Mouse (Mus musculus): ENCODE results near the gene Plekhd1. TPM values are rescaled to one million over a fixed set of nuclear protein-coding genes. Genes with fewer than 3 reads are reported as not detected.
A peak's percentile ranks its signal among the peaks of the same experiment; 100 is the strongest.

Plekhd1 gene
- polyA plus RNA-seq, 1 experiment, result not detected

GRCm38 (mm10) chr12:80724853-80725559 is 32.6 kb downstream of the Plekhd1 start:
- H3K4me3 ChIP-seq (ENCODE audit: insufficient read depth, low read length), result no peak overlapping the region
- no peak for TF ChIP-seq POLR2A (IDR thresholded peaks at IDR 0.05; ENCODE audit: low read depth, low read length)
- TF ChIP-seq CTCF (IDR thresholded peaks at IDR 0.05; ENCODE audit: borderline replicate concordance, insufficient read depth, low read length), result peak; percentile 55; the same call in 1 of the 2 replicates
- no peaks in the 10 kb centered on the region for H3K4me1 ChIP-seq (ENCODE audit: control insufficient read depth, insufficient read depth, low read length)
- H3K27ac ChIP-seq (ENCODE audit: insufficient read depth, low read length), result no peak overlapping the region

- TF ChIP-seq CTCF (IDR thresholded peaks at IDR 0.05; ENCODE audit: borderline replicate concordance, insufficient read depth, low read length) (no peak), POLR2A (IDR thresholded peaks at IDR 0.05; ENCODE audit: low read depth, low read length) (no peak)
- H3K4me1 ChIP-seq (ENCODE audit: control insufficient read depth, insufficient read depth, low read length), result no peaks in the 10 kb centered on the region
- H3K4me3 ChIP-seq (ENCODE audit: insufficient read depth, low read length), result no peak overlapping the region
- no peak overlapping the region for H3K27ac ChIP-seq (ENCODE audit: insufficient read depth, low read length)
These were observed 35.8 kb downstream of the Plekhd1 start for GRCm38 (mm10) chr12:80728207-80728606.

GRCm38 (mm10) chr12:80728814-80729213 is 36.4 kb downstream of the Plekhd1 start:
- Histone ChIP-seq H3K4me1 (ENCODE audit: control insufficient read depth, insufficient read depth, low read length) (no peaks in the 10 kb centered on the region), H3K27ac (ENCODE audit: insufficient read depth, low read length) (no peak overlapping the region), H3K4me3 (ENCODE audit: insufficient read depth, low read length) (no peak overlapping the region)
- TF ChIP-seq CTCF (IDR thresholded peaks at IDR 0.05; ENCODE audit: borderline replicate concordance, insufficient read depth, low read length), result peak; percentile 51; the same call in 1 of the 2 replicates
- no peak for TF ChIP-seq POLR2A (IDR thresholded peaks at IDR 0.05; ENCODE audit: low read depth, low read length)

GRCm38 (mm10) chr12:80729758-80730530 is 37.6 kb downstream of the Plekhd1 start:
- H3K4me3 ChIP-seq (ENCODE audit: insufficient read depth, low read length), result no peak overlapping the region
- H3K4me1 ChIP-seq (ENCODE audit: control insufficient read depth, insufficient read depth, low read length), result no peaks in the 10 kb centered on the region
- no peak overlapping the region for H3K27ac ChIP-seq (ENCODE audit: insufficient read depth, low read length)
- TF ChIP-seq CTCF (IDR thresholded peaks at IDR 0.05; ENCODE audit: borderline replicate concordance, insufficient read depth, low read length), result no peak
- no peak for TF ChIP-seq POLR2A (IDR thresholded peaks at IDR 0.05; ENCODE audit: low read depth, low read length)

GRCm38 (mm10) chr12:80730567-80730966 is 38.2 kb downstream of the Plekhd1 start:
- Histone ChIP-seq H3K4me3 (ENCODE audit: insufficient read depth, low read length) (no peak overlapping the region), H3K27ac (ENCODE audit: insufficient read depth, low read length) (no peak overlapping the region), H3K4me1 (ENCODE audit: control insufficient read depth, insufficient read depth, low read length) (no peaks in the 10 kb centered on the region)
- TF ChIP-seq CTCF (IDR thresholded peaks at IDR 0.05; ENCODE audit: borderline replicate concordance, insufficient read depth, low read length) (peak; percentile 62; the same call in 1 of the 2 replicates), POLR2A (IDR thresholded peaks at IDR 0.05; ENCODE audit: low read depth, low read length) (no peak)

- no peak for TF ChIP-seq CTCF (IDR thresholded peaks at IDR 0.05; ENCODE audit: borderline replicate concordance, insufficient read depth, low read length)
- no peak for TF ChIP-seq POLR2A (IDR thresholded peaks at IDR 0.05; ENCODE audit: low read depth, low read length)
- H3K4me3 ChIP-seq (ENCODE audit: insufficient read depth, low read length), result no peak overlapping the region
These were observed 42.4 kb downstream of the Plekhd1 start for GRCm38 (mm10) chr12:80734526-80735470.

GRCm38 (mm10) chr12:80736464-80737282 is 44.3 kb downstream of the Plekhd1 start:
- no peaks in the 10 kb centered on the region for H3K4me1 ChIP-seq (ENCODE audit: control insufficient read depth, insufficient read depth, low read length)
- H3K27ac ChIP-seq (ENCODE audit: insufficient read depth, low read length), result no peak overlapping the region

More at GRCm38 (mm10) chr12:80734526-80735470, 42.4 kb downstream of the Plekhd1 start:
- Histone ChIP-seq H3K4me1 (ENCODE audit: control insufficient read depth, insufficient read depth, low read length) (no peaks in the 10 kb centered on the region), H3K27ac (ENCODE audit: insufficient read depth, low read length) (no peak overlapping the region)

GRCm38 (mm10) chr12:80737283-80737600 is 44.9 kb downstream of the Plekhd1 start:
- Histone ChIP-seq H3K4me1 (ENCODE audit: control insufficient read depth, insufficient read depth, low read length) (no peaks in the 10 kb centered on the region), H3K4me3 (ENCODE audit: insufficient read depth, low read length) (no peak overlapping the region), H3K27ac (ENCODE audit: insufficient read depth, low read length) (no peak overlapping the region)
- TF ChIP-seq POLR2A (IDR thresholded peaks at IDR 0.05; ENCODE audit: low read depth, low read length) (no peak), CTCF (IDR thresholded peaks at IDR 0.05; ENCODE audit: borderline replicate concordance, insufficient read depth, low read length) (no peak)

More at GRCm38 (mm10) chr12:80736464-80737282, 44.3 kb downstream of the Plekhd1 start:
- TF ChIP-seq CTCF (IDR thresholded peaks at IDR 0.05; ENCODE audit: borderline replicate concordance, insufficient read depth, low read length) (no peak), POLR2A (IDR thresholded peaks at IDR 0.05; ENCODE audit: low read depth, low read length) (no peak)
- no peak overlapping the region for H3K4me3 ChIP-seq (ENCODE audit: insufficient read depth, low read length)
